Mouse (Mus musculus) kidney, adult 8-10 months (tissue): ENCODE measurements around the gene Eed.
A peak's percentile ranks its signal among the peaks of the same experiment; 100 is the strongest.

Experiments used
- DNase-seq, 2 experiments: peaks; one replicate each; pipeline ENCODE4 v3.0.0; 2022

The Eed gene

GRCm38 (mm10) chr7:89907950-89908349 is 72.8 kb downstream of the Eed start:
- peak; percentile 40 to 74 for DNase-seq
